Mouse (Mus musculus): Measurements from ENCODE around the gene Oas1a. TPM values are rescaled to one million over a fixed set of nuclear protein-coding genes. Genes with fewer than 3 reads are reported as not detected.

The Oas1a gene
- polyA plus RNA-seq, 1 experiment from 2014 or later, result 0.96 TPM

- no peaks in the 10 kb centered on the region for H3K27me3 ChIP-seq
- H3K27ac ChIP-seq, result no peak overlapping the region
- 68% methylated on average over 3 of the region's 3 CpGs for WGBS
- no peak for ATAC-seq (ENCODE audit: low FRiP score)
- H3K4me2 ChIP-seq (replicated peaks), result no peak overlapping the region
- no peak overlapping the region for H3K9ac ChIP-seq
- no peaks in the 10 kb centered on the region for H3K4me1 ChIP-seq
- H3K36me3 ChIP-seq, result no peaks in the 10 kb centered on the region
- H3K4me3 ChIP-seq, result no peak overlapping the region
- H3K9me3 ChIP-seq (replicated peaks), result no peaks in the 10 kb centered on the region
These were observed 41.9 kb downstream of the Oas1a start for GRCm38 (mm10) chr5:120865336-120865860.

GRCm38 (mm10) chr5:120861121-120861520 lies 46.2 kb downstream of the Oas1a start, which contains the start of gene Oas1h:
TSS of gene Oas1h (plus strand) at chr5:120861421.
- Histone ChIP-seq H3K4me1 (no peaks in the 10 kb centered on the region), H3K27me3 (no peaks in the 10 kb centered on the region), H3K36me3 (no peaks in the 10 kb centered on the region), H3K4me2 (replicated peaks) (no peak within 1 kb of the TSS), H3K9me3 (replicated peaks) (no peaks in the 10 kb centered on the region), H3K27ac (no peak within 1 kb of the TSS), H3K4me3 (no peak within 1 kb of the TSS), H3K9ac (no peak within 1 kb of the TSS)
- no peak for ATAC-seq (ENCODE audit: low FRiP score)
- 52% methylated on average over 4 of the region's 4 CpGs for WGBS

DNA sequence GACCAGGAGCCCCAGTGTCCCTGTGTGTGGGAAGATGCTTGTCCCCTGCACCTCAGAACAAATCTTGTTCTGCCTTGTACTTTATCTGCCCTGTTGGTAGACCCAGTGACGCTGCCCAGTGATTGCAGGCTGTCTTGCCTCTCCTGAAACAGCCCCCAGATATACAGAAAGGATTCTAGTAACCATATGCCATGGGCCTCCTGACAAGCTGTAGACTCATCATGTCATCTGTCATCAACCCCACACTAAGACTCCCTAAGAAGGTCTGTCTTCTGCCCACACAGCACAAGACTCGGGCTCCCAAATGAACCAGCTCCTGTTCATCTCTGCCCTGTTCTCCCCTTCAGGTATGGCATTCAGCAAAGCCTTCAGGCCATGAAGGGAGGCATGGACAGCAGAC lies 48.1 kb downstream of the Oas1a start:
- H3K36me3 ChIP-seq, result no peaks in the 10 kb centered on the region
- no peak overlapping the region for H3K4me2 ChIP-seq (replicated peaks)
- H3K9me3 ChIP-seq (replicated peaks), result peaks cover 6% of the 10 kb centered on the region; the same call in 1 of the 2 replicates
- no peak overlapping the region for H3K9ac ChIP-seq
- WGBS, result 73% methylated on average over 2 of the region's 2 CpGs
- H3K27ac ChIP-seq, result no peak overlapping the region
- H3K4me3 ChIP-seq, result no peak overlapping the region
- ATAC-seq (ENCODE audit: low FRiP score), result no peak
- H3K27me3 ChIP-seq, result no peaks in the 10 kb centered on the region
- H3K4me1 ChIP-seq, result no peaks in the 10 kb centered on the region

GRCm38 (mm10) chr5:120849601-120850136 lies 57.7 kb downstream of the Oas1a start:
- 70% methylated on average over 3 of the region's 3 CpGs for WGBS
- Histone ChIP-seq H3K4me3 (no peak overlapping the region), H3K4me1 (no peaks in the 10 kb centered on the region), H3K27me3 (peaks cover 3% of the 10 kb centered on the region; the same call in 1 of the 2 replicates), H3K36me3 (no peaks in the 10 kb centered on the region), H3K9me3 (replicated peaks) (peaks cover 7% of the 10 kb centered on the region; the same call in 1 of the 2 replicates), H3K4me2 (replicated peaks) (no peak overlapping the region), H3K27ac (no peak overlapping the region), H3K9ac (no peak overlapping the region)
- ATAC-seq (ENCODE audit: low FRiP score), result no peak

DNA sequence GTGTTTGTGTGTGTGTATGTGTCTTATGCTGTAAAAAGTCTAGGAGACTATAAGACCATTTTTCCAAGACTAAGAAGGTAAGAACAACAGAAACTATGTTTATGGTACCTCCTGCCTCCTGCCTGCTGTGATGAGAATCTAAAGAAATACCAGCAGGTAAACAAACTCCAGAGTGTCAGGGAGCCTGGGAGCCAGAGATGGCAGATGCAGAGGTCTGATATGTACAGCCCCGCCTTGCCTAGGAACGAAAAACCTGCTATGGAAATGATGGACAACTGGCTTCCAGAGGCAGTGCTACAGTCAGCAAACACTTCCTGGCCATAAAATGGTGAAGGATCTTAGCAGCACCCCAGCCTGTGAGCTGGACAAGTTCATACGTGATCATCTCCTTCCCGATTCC lies 60.3 kb downstream of the Oas1a start, which contains the start of gene Oas1f:
Oas1f (plus strand) TSS at position 301 of the 400 bp plus-strand sequence.
- H3K4me1 ChIP-seq, result no peaks in the 10 kb centered on the region
- 84% methylated on average over 4 of the region's 4 CpGs for WGBS
- no peak within 1 kb of the TSS for H3K9ac ChIP-seq
- no peak for ATAC-seq (ENCODE audit: low FRiP score)
- no peaks in the 10 kb centered on the region for H3K9me3 ChIP-seq (replicated peaks)
- H3K4me2 ChIP-seq (replicated peaks), result no peak within 1 kb of the TSS
- peaks cover 3% of the 10 kb centered on the region; the same call in 1 of the 2 replicates for H3K27me3 ChIP-seq
- no peak within 1 kb of the TSS for H3K4me3 ChIP-seq
- no peak within 1 kb of the TSS for H3K27ac ChIP-seq
- H3K36me3 ChIP-seq, result no peaks in the 10 kb centered on the region

Small RNA genes lying within 50 kb of the gene (microRNA-seq; reads per million reads assigned to microRNA genes)
- not detected for gene Gm22907

Other genes with a start within 250 kb of the Oas1a start
- gene Dtx1, start 195.6 kb downstream of the Oas1a start, polyA plus RNA-seq (2016; fragmentation: Nextera tagmentation; extraction: Ambion mirVana), result 23.0 and 25.6 TPM in 2 replicates
- 0.30 TPM in 1 of 2 replicates, not detected in the other for gene Oas2, start 157.7 kb downstream of the Oas1a start, polyA plus RNA-seq (2016; fragmentation: Nextera tagmentation; extraction: Ambion mirVana)
- gene Oas3, start 129.9 kb downstream of the Oas1a start, polyA plus RNA-seq (2016; fragmentation: Nextera tagmentation; extraction: Ambion mirVana), result 0.22 and 0.23 TPM in 2 replicates
- gene Oas1e, start 112.0 kb downstream of the Oas1a start, polyA plus RNA-seq (2016; fragmentation: Nextera tagmentation; extraction: Ambion mirVana), result 0.26 and 0.36 TPM in 2 replicates
- gene Oas1c, start 95.0 kb downstream of the Oas1a start, polyA plus RNA-seq (2016; fragmentation: Nextera tagmentation; extraction: Ambion mirVana), result 0.42 and 0.62 TPM in 2 replicates
- gene Oas1f, start 60.2 kb downstream of the Oas1a start, polyA plus RNA-seq (2016; fragmentation: Nextera tagmentation; extraction: Ambion mirVana), result not detected in 2 replicates
- not detected in 2 replicates for gene Oas1h, start 46.1 kb downstream of the Oas1a start, polyA plus RNA-seq (2016; fragmentation: Nextera tagmentation; extraction: Ambion mirVana)
- gene Oas1g, start 19.9 kb downstream of the Oas1a start, polyA plus RNA-seq (2016; fragmentation: Nextera tagmentation; extraction: Ambion mirVana), result not detected in 2 replicates
- gene Oas1d, start 7.0 kb upstream of the Oas1a start, polyA plus RNA-seq (2016; fragmentation: Nextera tagmentation; extraction: Ambion mirVana), result not detected in 2 replicates
- gene Rph3a, start 102.6 kb upstream of the Oas1a start, polyA plus RNA-seq (2016; fragmentation: Nextera tagmentation; extraction: Ambion mirVana), result 6.7 and 8.8 TPM in 2 replicates